Mouse (Mus musculus) retina, adult 2 months (tissue): ENCODE measurements around the gene Gm45837.

Source experiments
- DNase-seq: peaks from one replicate; pipeline ENCODE4 v3.0.0-alpha.2; 2012; ENCODE audit warnings: low read depth, low spot score

Gene Gm45837

GRCm38 (mm10) chr7:101465850-101466580 lies 55.3 kb downstream of the Gm45837 start:
- DNase-seq: no peak

- no peak for DNase-seq
These were observed 55.9 kb downstream of the Gm45837 start for GRCm38 (mm10) chr7:101466581-101467081.

GRCm38 (mm10) chr7:101471423-101471822 lies 60.7 kb downstream of the Gm45837 start:
- DNase-seq: no peak

- no peak for DNase-seq
These were observed 61.3 kb downstream of the Gm45837 start for GRCm38 (mm10) chr7:101471968-101472480.

- DNase-seq: no peak
These were observed 62.2 kb downstream of the Gm45837 start for GRCm38 (mm10) chr7:101472598-101473558.

- DNase-seq: no peak
These were observed 63.7 kb downstream of the Gm45837 start for GRCm38 (mm10) chr7:101474399-101474811.

GRCm38 (mm10) chr7:101476028-101476427 lies 65.3 kb downstream of the Gm45837 start:
- DNase-seq: no peak

- no peak for DNase-seq
These were observed 65.8 kb downstream of the Gm45837 start for GRCm38 (mm10) chr7:101476493-101476892.

- DNase-seq: no peak
These were observed 66.5 kb downstream of the Gm45837 start for GRCm38 (mm10) chr7:101477200-101477599.

- DNase-seq: no peak
These were observed 67.4 kb downstream of the Gm45837 start for GRCm38 (mm10) chr7:101478099-101478498.

GRCm38 (mm10) chr7:101479841-101480240 lies 69.2 kb downstream of the Gm45837 start:
- DNase-seq: no peak

GRCm38 (mm10) chr7:101480671-101481070 lies 70.0 kb downstream of the Gm45837 start:
- no peak for DNase-seq

GRCm38 (mm10) chr7:101481872-101482498 lies 71.3 kb downstream of the Gm45837 start:
- DNase-seq: no peak

GRCm38 (mm10) chr7:101482499-101483081 lies 71.9 kb downstream of the Gm45837 start:
- DNase-seq: no peak

GRCm38 (mm10) chr7:101483498-101484115 lies 72.9 kb downstream of the Gm45837 start:
- no peak for DNase-seq

GRCm38 (mm10) chr7:101487102-101487501 lies 76.4 kb downstream of the Gm45837 start:
- DNase-seq: no peak

- DNase-seq: no peak
These were observed 80.3 kb downstream of the Gm45837 start for GRCm38 (mm10) chr7:101490952-101491351.

- no peak for DNase-seq
These were observed 87.7 kb downstream of the Gm45837 start for GRCm38 (mm10) chr7:101498385-101498784.

- DNase-seq: no peak
These were observed 88.6 kb downstream of the Gm45837 start for GRCm38 (mm10) chr7:101499251-101499650.

GRCm38 (mm10) chr7:101499701-101500100 lies 89.0 kb downstream of the Gm45837 start:
- no peak for DNase-seq

GRCm38 (mm10) chr7:101501236-101501635 lies 90.5 kb downstream of the Gm45837 start:
- no peak for DNase-seq
